Mouse (Mus musculus) heart, adult 18-20 months (tissue): ENCODE results near the gene Fkbp2. TPM values are rescaled to one million over a fixed set of nuclear protein-coding genes. Genes with fewer than 3 reads are reported as not detected.

ENCODE experiments used
- DNase-seq, 2 experiments: peaks; one replicate each; pipeline ENCODE4 v3.0.0; 2021 to 2022; ENCODE audit warnings: mixed read lengths in 1 of 2
- total RNA-seq, 2 experiments: library from RNA; stranded (reverse); gene quantifications; 2 replicates each; pipeline ENCODE4 v1.2.3; 2021

The Fkbp2 gene
- total RNA-seq, 2 experiments from 2014 or later, result 18.9 to 19.1 TPM

GRCm38 (mm10) chr19:6941372-6942248 is 38.7 kb downstream of the Fkbp2 start, which contains the start of gene Bad:
TSS of gene Bad (plus strand) at chr19:6941861.
- peak; percentile 94 to 98 for DNase-seq

GRCm38 (mm10) chr19:6940396-6941351 is 39.6 kb downstream of the Fkbp2 start:
- DNase-seq, result peak in 1 of 2 experiments; percentile 23

GRCm38 (mm10) chr19:6939106-6940002 is 40.9 kb downstream of the Fkbp2 start:
- no peak for DNase-seq

- DNase-seq, result peak; percentile 67 to 81
These were observed 42.5 kb downstream of the Fkbp2 start for GRCm38 (mm10) chr19:6937541-6938465.

- DNase-seq, result no peak
These were observed 44.0 kb downstream of the Fkbp2 start for GRCm38 (mm10) chr19:6936299-6936698.

GRCm38 (mm10) chr19:6934195-6934977 is 45.9 kb downstream of the Fkbp2 start, which contains the start of gene Kcnk4:
TSS of gene Kcnk4 (minus strand) at chr19:6934515.
- DNase-seq, result no peak

- DNase-seq, result no peak
These were observed 46.7 kb downstream of the Fkbp2 start for GRCm38 (mm10) chr19:6933436-6934194.

- no peak for DNase-seq
These were observed 47.2 kb downstream of the Fkbp2 start for GRCm38 (mm10) chr19:6933102-6933435.

- no peak for DNase-seq
These were observed 48.3 kb downstream of the Fkbp2 start for GRCm38 (mm10) chr19:6932018-6932417.

GRCm38 (mm10) chr19:6931002-6931401 is 49.3 kb downstream of the Fkbp2 start:
- DNase-seq, result no peak

- no peak for DNase-seq
These were observed 52.2 kb downstream of the Fkbp2 start for GRCm38 (mm10) chr19:6928080-6928479.

Other genes with a start within 250 kb of the Fkbp2 start
- gene Rps6ka4, start 139.9 kb downstream of the Fkbp2 start, total RNA-seq, result 10 to 100 TPM; 17.0 to 17.3 TPM
- gene Ccdc88b, start 122.3 kb downstream of the Fkbp2 start, total RNA-seq, result 1 to 10 TPM in 1 of 2 experiments, under 1 TPM in 1; 0.79 to 2.2 TPM
- 10 to 100 TPM; 37.7 to 39.3 TPM for gene Trmt112, start 70.8 kb downstream of the Fkbp2 start, total RNA-seq
- 100 to 1,000 TPM; 763 to 838 TPM for gene Prdx5, start 70.4 kb downstream of the Fkbp2 start, total RNA-seq
- 100 to 1,000 TPM; 150 to 178 TPM for gene Esrra, start 58.7 kb downstream of the Fkbp2 start, total RNA-seq
- gene Catsperz, start 55.1 kb downstream of the Fkbp2 start, total RNA-seq, result not detected
- gene Kcnk4, start 46.0 kb downstream of the Fkbp2 start, total RNA-seq, result not detected
- 10 to 100 TPM; 21.1 to 22.4 TPM for gene Bad, start 38.6 kb downstream of the Fkbp2 start, total RNA-seq
- 10 to 100 TPM; 32.4 to 33.0 TPM for gene Gpr137, start 38.0 kb downstream of the Fkbp2 start, total RNA-seq
- gene Ppp1r14b, start 5.5 kb downstream of the Fkbp2 start, total RNA-seq, result 10 to 100 TPM; 78.3 to 95.2 TPM
- 10 to 100 TPM; 14.7 TPM for gene Plcb3, start 4.0 kb downstream of the Fkbp2 start, total RNA-seq
- gene Vegfb, start 7.2 kb upstream of the Fkbp2 start, total RNA-seq, result 100 to 1,000 TPM; 462 to 481 TPM
- gene Dnajc4, start 12.1 kb upstream of the Fkbp2 start, total RNA-seq, result 10 to 100 TPM; 54.6 to 55.1 TPM
- 10 to 100 TPM; 23.7 to 25.4 TPM for gene Nudt22, start 15.6 kb upstream of the Fkbp2 start, total RNA-seq
- 10 to 100 TPM; 22.4 to 26.4 TPM for gene Trpt1, start 15.6 kb upstream of the Fkbp2 start, total RNA-seq
- 1 to 10 TPM; 4.4 to 6.0 TPM for gene Fermt3, start 39.0 kb upstream of the Fkbp2 start, total RNA-seq
- 100 to 1,000 TPM; 137 to 160 TPM for gene Stip1, start 59.5 kb upstream of the Fkbp2 start, total RNA-seq
- 100 to 1,000 TPM; 303 to 332 TPM for gene Macrod1, start 76.3 kb upstream of the Fkbp2 start, total RNA-seq
- gene Flrt1, start 125.2 kb upstream of the Fkbp2 start, total RNA-seq, result 1 to 10 TPM in 1 of 2 experiments, under 1 TPM in 1; 0.82 to 1.4 TPM
- gene Otub1, start 225.8 kb upstream of the Fkbp2 start, total RNA-seq, result 10 to 100 TPM; 73.8 to 78.7 TPM
- gene Cox8a, start 237.1 kb upstream of the Fkbp2 start, total RNA-seq, result 100 to 1,000 TPM; 344 to 429 TPM